Mouse (Mus musculus) retina, postnatal 7 days (tissue): ENCODE data around the gene Pcnp.
"Not testable (repeated sequence)": the region's sequence is repeated elsewhere in the genome, so short reads cannot be mapped to it uniquely, and the experiment has no call there.

Experiments
- DNase-seq: peaks from one replicate; pipeline ENCODE4 v3.0.0-alpha.2; 2012; ENCODE audit warnings: low read depth, low spot score

Pcnp gene

DNA sequence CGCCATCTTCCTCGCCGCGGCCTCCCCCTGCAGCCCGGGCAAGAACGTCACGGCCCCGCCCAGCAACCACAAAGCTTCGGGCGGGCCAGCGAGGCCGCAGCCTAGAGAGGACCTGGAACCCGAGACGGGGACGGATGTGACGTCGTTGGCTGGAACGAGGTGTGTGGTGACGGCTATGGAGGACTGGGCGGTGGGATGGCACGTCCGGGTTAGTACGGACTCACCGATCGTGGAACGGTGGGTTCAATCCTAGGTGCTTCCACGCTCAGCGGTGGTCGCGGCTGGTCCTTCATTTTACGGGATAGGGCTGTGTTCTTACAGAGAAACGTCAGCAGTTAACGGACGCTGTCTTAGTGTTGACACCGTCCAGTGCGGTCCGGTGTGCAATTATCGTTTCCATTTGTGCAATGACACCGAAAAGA lies at the start of gene Pcnp:
TSS of gene Pcnp (minus strand) at position 79 of the 422 bp plus-strand sequence.
- peak; percentile 97 for DNase-seq

DNA sequence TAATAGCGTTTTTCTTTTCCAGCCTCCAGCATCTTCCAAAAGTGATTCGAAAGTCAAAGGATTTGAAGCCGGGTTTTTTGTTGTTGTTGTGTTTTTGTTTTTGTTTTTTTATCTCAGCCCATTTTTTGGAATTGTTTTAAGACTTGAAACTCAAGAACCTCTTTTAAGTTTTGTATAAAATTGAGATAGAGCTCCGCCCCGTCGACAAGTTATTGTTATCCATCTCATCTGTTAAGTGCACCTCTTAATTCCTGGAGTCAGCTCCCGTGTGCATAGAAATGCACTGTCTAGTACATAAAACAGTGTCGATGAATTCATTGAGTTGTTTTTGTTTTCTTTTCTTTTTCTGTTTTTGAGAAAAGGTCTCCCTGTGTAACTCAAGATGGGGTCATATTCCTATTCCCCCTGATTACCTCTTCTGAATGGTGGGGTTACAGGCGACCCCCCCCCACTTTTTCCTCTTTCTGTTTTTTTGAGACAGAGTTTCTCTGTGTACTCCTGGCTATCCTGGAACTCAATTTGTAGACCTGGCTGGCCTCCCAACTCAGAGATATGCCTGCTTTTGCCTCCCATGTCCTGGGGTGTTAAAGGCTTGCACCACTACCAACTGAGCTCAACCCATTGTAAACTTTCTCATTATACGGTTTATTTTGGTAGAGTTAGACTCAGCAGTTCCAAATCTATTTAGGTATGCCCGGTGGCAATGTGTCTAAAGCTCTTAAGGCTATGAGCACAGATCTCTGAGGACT lies 46.8 kb upstream of the Pcnp start:
- no peak for DNase-seq

DNA sequence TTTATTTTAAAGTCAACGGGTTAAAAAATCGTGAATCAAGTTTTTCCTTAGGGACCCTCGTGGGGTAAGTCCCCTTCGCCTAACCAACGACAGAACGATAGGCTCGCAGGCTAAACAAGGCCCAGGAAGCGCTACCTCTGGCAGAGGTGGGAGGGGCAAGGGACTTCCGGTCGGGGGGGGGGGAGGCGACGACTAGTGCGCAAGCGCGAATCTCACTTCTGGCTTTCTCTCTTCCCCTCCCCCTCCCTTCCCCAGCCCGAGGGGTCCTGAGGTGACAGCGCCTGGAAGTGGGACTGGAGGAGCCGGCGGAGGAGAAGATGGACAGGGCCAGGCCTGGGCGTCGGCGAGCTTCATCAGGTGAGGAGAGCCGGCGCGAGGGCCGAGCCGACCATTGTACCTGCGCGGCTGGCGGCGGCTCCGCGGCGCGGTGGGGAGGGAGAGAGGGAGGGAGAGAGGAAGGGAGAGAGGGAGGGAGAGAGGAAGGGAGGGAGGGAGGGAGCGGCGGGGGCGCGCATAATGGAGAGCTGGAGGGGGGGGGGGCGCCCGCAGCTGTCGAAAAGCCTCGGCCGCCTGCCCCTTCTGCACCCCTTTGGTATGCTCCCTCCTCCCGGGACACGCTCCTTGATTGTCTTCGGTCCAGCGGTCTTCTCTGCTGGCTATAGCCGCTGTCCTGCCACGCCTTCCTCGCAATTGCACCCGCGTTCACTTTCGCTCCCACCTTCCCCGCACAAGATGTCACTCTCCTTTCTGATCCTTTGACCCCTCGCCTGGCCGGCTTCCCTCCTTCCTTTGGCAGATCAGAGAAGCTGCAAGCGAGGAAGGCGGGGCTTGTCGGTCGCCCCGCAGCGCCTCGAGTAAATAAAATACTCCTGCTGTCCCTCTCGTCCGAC lies 45.9 kb upstream of the Pcnp start:
- peak; percentile 87 for DNase-seq

DNA sequence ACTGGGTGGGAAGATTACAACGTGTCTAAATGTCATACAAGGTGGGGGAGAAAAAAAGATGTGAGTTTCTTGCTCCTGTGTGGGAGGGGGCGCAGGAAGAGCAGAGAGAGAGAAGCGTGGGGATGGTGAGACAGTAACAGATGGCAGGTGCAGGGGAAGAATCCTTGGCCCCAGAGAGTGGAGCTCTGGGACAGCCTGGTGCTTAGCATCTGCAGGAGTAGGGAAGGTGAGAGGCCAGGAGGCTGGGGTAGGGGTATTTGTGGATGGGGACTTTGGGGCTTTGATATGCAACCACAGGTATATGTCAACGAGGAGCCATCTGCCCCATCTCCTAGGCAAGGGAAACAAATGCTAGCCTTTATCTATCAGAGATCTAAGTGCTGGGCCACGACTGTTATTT lies 45.0 kb upstream of the Pcnp start:
- DNase-seq: no peak

DNA sequence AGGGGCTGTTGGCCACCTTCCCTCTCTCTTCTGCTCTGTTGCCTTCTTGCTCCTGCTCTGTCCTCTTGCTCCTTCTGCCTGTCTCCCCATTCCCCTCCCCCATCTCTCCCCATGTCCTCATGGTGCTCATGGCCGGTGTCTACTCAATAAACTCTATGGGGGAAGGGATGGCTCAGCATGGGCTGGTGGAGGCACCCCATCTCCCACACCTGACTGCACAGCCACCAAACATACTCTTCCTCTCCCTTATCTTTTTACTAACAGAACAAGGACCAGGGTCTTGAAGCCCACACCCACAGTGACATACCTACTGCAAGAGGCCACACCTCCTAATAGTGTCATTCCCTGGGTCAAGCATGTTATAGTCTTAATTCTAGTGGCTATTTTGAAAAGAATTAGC lies 44.6 kb upstream of the Pcnp start:
- no peak for DNase-seq

DNA sequence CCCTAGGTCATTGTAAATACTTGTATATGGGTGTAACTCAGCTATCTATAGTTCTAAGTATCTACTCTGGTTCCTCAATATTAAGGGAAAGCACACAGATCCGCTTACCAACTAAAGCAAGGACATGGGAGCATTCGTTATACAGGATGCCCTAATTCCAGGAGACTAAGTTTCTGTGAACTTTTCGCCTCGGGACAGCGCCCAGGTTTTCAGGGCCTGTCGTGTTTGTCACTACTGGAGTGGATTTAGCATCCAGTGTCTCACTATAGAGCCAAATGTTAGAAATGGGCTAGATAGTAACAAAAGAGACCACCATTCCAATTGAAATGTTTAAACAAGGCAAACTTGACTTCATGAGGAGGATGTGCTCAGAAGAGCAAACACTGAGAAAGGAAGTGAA lies 43.6 kb upstream of the Pcnp start:
- not testable (repeated sequence) for DNase-seq

DNA sequence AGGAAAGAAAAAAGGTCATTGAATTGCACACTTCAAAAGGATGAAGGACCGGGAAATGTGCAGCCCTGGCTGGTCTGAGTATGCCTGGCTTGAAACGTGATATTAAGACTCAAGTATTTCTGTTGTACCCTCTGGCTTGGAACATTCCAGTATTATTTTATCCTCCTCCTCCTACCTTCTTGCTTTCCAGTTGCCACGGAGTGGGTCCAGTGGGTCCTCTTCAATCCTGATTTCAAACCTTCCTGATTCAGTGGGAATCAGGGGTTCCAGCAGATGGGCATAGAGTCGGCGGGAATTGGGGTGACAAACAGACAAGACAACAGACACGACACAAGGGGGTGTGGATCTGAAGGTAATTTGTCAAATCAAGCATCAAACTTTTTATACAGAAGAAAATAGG lies 43.0 kb upstream of the Pcnp start:
- DNase-seq: no peak

DNA sequence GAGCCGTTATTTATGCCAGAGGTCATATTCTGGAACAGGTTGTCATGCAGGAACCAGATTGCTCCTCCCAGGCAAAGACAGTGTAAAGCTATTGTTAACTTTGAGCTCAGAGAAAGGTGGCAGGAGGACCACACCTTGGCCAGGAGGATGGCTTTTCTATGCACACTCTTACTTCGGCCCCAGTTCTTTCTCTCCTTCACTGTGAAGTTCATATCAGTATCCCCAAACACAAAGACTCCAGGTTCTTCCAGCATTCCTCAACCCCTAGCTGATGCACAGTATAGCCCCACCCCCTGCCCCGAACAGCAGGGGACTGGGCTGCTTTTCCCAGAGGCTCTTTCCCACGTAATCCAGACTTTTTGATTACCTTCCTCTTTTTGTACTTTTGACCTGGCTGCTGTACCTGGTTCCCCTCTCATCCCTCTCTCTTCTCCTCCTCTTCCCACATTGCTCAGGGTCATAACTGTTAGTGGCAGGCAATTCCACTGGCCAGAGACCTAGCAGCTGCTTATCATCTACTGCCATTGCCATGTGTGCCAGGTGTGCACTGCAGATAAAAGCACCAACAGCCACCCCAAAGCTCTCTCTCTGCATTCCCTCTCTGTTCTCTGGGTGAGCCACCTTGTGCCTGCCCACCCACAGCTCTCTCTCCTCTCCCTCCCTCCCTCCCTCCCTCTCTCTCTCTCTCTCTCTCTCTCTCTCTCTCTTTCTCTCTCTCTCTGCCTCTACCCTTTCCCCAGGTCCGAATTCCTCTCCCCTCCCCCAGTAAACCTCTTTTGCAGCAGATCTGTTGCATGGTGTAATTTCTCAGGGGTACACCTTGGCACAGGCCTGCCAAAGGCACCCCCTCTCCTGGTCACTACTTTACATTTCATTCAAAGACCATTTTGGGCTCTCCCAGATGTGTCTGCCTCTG lies 42.0 kb upstream of the Pcnp start:
- no peak for DNase-seq

DNA sequence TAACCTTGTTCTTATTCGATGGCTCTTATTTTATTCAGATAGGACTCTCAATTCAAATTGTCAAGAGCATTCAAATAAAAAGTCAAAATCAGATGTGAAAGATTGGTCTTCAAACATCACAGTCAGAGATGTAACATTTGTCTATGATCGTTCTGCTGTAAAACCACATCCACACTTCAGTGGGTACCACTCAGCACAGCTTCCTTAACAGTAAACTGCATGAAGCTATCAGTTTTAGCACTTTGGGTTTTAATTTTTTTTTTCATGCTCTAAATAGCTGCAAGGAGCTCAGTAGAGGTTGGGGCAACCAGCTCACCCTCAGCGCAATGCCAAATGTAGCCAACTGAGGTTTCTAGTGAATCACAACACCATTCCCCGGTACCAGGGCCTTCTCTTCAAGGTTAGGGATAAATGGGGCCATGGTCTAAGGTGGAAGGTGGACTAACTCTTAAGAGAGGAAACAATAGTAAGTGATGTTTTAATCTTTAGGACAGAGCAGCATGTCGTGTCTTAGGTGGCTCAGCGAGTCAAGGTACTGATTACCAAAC lies 39.1 kb upstream of the Pcnp start:
- no peak for DNase-seq

DNA sequence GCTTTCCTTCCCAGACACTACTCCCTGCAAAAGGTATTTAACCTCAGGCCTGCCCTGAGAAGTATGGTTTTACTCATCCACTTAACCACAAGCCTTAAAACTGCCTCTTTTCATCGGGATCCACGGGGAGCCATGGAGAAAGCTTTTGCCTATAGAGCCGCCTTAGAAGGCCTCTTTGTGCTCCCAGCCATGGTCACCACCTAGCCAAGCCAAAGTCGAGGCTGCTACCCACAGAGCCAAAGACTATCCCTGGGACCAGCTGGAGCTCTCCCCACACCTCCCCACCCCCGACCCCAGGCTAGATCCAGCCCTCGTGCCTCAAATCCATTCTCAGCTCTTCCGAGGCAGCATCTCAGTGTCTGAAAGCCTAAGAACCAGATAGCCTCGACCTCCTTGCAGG lies 36.6 kb upstream of the Pcnp start:
- DNase-seq: no peak

DNA sequence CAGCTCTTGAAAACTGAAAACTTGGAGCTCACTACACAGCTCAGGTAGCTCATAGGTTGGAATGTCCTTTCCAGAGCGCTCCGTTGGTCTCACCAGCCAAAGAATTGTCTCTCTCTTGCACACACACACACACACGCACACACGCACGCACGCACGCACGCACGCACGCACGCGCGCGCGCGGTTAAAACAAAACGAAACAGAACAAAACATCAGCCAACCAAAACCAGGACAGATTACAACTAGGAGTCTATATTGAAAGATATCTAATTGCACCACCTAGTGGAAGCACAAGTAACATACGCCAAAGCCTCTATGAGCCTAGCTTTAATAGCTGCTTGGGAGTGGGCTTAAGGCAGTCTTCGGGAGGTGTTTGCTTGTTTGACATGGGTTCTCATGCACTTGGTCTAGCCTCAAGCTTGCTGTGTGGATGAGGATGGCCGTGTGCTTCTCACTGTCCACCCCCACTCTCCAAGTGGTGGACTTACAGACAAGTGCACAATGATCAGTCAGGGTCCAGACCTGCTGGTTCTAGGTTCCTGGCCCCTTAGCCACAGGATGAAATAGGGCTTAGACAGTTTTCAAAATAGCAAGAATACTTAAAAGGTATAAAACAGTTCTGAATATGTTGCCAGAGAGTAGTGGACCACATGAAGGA lies 34.9 kb upstream of the Pcnp start:
- peak; percentile 61 for DNase-seq

DNA sequence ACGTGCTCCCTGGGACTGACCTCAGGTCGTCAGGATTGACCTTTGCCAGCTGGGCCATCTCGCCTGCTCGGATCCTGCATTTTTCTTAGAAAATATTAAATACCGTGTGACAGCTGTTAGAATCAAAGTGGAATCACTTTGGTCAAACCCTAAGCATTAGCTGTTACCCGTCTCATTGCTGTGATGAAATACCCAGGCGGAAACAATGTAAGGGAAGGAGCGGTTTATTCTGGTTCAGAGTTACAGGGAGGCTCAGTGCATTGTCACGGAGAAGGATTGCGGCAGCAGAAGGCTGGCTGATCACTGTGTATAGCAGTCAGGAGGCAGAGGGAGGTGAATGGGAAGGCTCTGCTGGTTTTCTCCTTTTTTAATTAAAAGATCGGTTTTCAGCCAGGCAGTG lies 33.4 kb upstream of the Pcnp start:
- DNase-seq: no peak

DNA sequence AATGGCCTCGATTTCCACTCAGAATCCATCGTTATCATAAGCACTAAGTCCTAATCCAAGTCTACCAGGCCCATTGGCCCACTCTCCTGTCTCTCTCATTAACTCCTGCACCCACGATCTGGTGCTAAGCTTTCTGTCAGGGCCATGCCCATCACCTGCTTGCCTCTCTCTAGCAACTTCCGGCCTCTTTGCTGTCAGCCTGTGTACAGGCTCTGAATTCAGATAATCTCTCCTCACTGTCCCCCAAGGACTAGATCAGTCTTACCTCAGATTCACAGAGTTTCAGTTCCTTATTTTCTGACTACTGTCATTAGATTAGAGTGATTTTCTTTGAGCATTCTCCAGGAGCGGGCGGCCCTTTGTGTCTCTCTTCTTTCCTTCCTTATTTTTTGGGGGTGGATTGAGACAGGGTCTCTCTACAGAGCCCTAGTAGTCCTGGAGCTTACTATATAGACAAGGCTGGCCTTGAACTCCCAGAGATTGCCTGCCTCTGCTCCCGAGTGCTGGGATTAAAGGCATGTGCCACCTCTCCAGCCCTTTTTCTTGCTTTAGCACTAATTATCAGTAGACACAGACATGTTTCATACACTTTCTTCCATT lies 32.6 kb upstream of the Pcnp start:
- no peak for DNase-seq

DNA sequence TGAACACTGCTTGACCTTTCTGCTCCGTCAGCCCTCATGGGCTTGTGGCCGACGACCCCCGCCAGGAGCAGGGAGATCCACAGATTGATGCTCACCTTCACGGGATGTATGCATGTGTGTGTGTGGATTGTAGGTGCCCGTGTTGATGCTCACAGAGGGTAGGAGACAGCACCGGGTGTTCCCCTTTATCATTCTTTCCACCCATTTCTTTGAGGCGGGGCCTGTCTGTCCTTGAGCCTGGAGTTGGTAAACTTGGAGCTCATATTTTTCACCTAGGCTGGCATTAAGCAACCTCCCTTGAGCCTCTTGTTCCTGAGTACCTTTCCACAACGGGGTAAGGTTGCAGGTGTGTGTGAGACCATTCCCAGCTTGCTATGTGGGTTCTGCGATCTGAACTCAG lies 28.6 kb upstream of the Pcnp start:
- DNase-seq: no peak

DNA sequence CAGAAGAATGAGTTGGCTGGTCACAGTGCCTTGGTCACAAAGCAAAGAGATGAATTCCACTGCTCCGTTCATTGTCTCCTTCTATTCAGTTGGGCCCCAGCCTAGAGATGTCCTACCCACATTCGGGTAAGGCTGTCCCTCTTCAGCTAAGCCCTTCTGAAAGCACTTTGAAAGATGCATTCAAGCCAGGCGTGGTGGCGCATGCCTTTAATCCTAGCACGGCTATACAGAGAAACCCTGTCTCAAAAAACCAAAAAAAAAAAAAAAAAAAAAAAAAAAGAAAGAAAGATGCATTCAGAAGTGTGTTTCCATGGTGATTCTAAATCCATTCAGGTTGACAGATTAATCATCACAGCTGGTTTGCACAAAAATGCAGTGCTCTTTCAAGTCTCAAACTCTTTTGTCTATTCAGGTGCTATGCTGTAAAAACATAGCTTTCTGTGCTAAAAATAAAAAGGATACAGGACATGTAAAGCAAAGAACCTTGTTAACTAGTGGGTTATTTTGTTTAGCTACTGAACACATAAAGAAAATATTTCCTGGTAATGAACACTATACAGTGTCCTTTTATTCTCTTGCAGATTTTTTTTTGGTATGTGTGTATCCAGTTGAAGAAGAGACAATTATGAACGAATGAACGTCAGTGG lies 27.5 kb upstream of the Pcnp start:
- no peak for DNase-seq

DNA sequence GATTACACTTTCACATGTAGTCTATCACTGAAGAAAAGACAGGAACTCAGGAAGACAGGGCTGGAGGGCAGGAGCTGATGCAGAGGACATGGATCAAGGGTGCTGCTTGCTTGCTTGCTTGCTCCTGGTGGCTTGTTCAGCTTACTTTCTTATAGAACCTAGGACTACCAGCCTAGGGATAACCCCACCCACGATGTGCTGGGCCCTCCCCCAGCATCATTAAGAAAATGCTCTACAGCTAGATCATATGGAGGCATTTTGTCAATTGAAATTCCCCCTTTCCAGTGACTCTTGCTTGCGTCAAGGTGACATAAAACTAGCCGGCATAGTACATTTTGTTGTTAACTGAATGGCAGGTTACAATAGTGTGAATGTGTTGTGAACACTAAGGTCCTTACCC lies 26.4 kb upstream of the Pcnp start:
- DNase-seq: no peak

DNA sequence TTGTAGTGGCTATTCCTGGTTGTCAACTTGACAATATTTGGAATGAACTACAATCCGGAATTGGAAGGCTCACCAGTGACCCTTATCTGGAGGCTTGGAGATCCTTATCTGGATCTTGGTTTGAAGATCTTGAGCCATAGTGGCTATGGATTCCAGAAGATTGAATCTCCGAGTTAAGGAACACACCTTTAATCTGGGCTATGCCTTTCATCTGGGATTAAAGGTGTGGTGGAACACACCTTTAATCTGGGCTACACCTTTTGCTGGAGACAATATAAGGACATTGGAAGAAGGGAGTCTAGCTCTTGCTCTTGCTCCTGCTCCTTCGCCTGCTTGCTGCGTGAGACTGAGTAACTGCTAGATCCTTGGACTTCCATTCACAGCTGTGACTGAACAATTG lies 18.5 kb upstream of the Pcnp start, which contains the start of gene Senp7:
TSS of gene Senp7 (plus strand) at position 301 of the 400 bp plus-strand sequence.
- not testable (repeated sequence) for DNase-seq

DNA sequence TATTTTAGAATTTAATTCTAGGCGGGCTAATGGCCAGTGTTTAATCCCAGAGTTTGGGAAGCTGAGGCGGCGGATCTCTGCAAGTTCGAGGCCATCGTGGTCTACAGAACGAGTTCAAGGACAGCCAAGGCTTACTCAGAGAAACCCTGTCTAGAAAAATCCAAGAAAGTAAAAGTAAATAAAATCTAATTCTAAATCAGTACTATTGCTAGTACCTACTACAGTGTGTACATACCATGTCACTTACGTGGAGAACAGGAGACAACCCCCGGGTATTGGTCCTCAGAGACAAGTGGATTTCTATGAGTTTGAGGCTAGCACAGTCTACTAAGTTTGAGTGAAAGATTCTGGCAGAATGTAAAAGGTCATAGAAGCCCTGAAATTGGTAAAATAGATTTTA lies 8.6 kb upstream of the Pcnp start:
- DNase-seq: no peak

DNA sequence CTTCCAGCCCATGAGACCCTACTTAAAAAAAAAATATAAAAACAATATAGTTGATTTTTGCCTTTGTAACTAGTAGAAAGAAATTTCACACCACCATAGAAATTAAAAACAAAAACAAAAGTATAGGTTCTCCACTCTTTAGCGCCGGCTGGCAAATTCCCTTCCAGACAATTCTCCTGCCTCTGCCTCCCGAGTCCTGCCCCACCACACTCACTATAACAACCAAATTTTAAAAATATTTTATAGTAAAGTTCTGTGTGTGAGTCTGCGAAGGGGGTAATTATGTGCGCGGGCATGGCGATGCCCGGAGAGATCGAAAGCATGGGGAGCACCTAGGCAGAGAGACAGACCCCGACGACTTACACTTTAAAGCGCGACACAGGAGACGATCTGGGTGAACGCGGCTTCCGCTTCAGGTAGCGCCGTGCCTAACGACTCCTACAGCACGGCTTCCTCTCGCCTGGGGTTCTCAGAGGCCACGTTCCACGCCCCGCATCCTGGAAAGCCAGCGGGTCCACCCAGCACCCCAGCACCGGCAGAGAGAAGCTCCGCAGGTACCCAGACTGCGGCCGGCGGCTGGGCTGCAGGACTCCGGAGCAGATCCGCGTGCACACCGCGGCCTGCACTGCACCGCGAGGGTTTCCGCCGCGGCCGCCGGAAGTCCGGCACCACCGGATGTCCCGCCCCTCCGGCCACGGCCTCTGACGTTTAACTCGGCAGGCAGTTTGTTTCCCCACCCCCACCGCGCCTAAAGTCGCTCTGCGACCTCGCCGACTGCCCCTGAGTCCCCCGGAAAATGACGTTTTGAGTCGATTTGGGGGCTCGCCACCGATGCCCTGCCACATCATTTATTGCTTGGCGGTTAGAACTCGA lies 7.8 kb upstream of the Pcnp start, which contains the start of gene Trmt10c:
TSS of gene Trmt10c (minus strand) at position 682 of the 873 bp plus-strand sequence.
- DNase-seq: peak; percentile 87
